Mouse (Mus musculus): Measurements from ENCODE around the gene Smad5.

- TF ChIP-seq CTCF (IDR thresholded peaks at IDR 0.05) (no peak), POLR2A (IDR thresholded peaks at IDR 0.05; ENCODE audit: insufficient read depth, low read depth, low read length) (no peak), EP300 (IDR thresholded peaks at IDR 0.05; ENCODE audit: insufficient read depth, low read depth, low read length) (no peak)
Observed at GRCm38 (mm10) chr13:56726551-56726950, 23.7 kb downstream of the Smad5 start.
